Mouse (Mus musculus) limb, embryonic 14.5 days (tissue): ENCODE measurements around the gene Stk40. TPM values are rescaled to one million over a fixed set of nuclear protein-coding genes. Genes with fewer than 3 reads are reported as not detected.

Experiments
- ATAC-seq: fragments of 200-750 bp; cut with Nextera tagmentation; 2 replicates; pipeline ENCODE4 v1.8.0; 2017; ENCODE audit warnings: low read depth, moderate number of reproducible peaks, moderate TSS enrichment; ENCODE audit not compliant: low FRiP score
- DNase-seq: peaks from one replicate; pipeline ENCODE4 v3.0.0-alpha.2; 2015; ENCODE audit warnings: low spot score
- H3K27ac ChIP-seq: fragments of 300-500 bp; sonication (generic); replicated peaks from 2 replicates; pipeline ENCODE4 v1.5.1; 2014; ENCODE audit warnings: low read depth, mild to moderate bottlenecking, low read length, moderate library complexity, mixed read lengths
- H3K27me3 ChIP-seq: fragments of 300-500 bp; sonication (generic); 2 replicates; pipeline ENCODE4 v1.6.1; 2014; ENCODE audit warnings: low read length, mixed read lengths; ENCODE audit not compliant: control insufficient read depth, insufficient read depth
- H3K36me3 ChIP-seq: fragments of 300-500 bp; sonication (generic); 2 replicates; pipeline ENCODE4 v1.6.1; 2014; ENCODE audit warnings: mild to moderate bottlenecking, low read length, moderate library complexity, mixed read lengths; ENCODE audit not compliant: control insufficient read depth, insufficient read depth
- H3K4me1 ChIP-seq: fragments of 300-500 bp; sonication (generic); 2 replicates; pipeline ENCODE4 v1.6.1; 2014; ENCODE audit warnings: antibody characterized with exemption, low read length, mixed read lengths; ENCODE audit not compliant: control insufficient read depth, insufficient read depth
- H3K4me2 ChIP-seq: fragments of 300-500 bp; sonication (generic); replicated peaks from 2 replicates; pipeline ENCODE4 v1.6.1; 2014; ENCODE audit warnings: low read depth, mild to moderate bottlenecking, low read length, moderate library complexity; ENCODE audit not compliant: severe bottlenecking
- H3K4me3 ChIP-seq: fragments of 300-500 bp; sonication (generic); replicated peaks from 2 replicates; pipeline ENCODE4 v1.5.1; 2014; ENCODE audit warnings: low read length
- H3K9ac ChIP-seq: fragments of 300-500 bp; sonication (generic); 2 replicates; pipeline ENCODE4 v1.6.1; 2014; ENCODE audit warnings: mild to moderate bottlenecking, low read depth, low read length, moderate library complexity; ENCODE audit not compliant: severe bottlenecking
- H3K9me3 ChIP-seq: fragments of 300-500 bp; sonication (generic); 2 replicates; pipeline ENCODE4 v1.6.1; 2016; ENCODE audit warnings: low read length; ENCODE audit not compliant: control insufficient read depth
- POLR2A ChIP-seq: fragments of 200-500 bp; IDR thresholded peaks from 2 replicates; pipeline ENCODE4 v1.8.0; 2012; ENCODE audit warnings: inconsistent platforms, mild to moderate bottlenecking, moderate library complexity, borderline replicate concordance; ENCODE audit not compliant: insufficient read depth, insufficient read length; ENCODE audit errors: extremely low read depth
- WGBS: fragments of 180-500 bp; shearing (Covaris S2); extraction: QIAGEN DNeasy Blood & Tissue Kit; methylation state at CpG from one replicate; pipeline ENCODE4 v1.1.7; 2014; 5-methylcytosine and 5-hydroxymethylcytosine counted together
- polyA plus RNA-seq, 2 experiments: library from polyadenylated mRNA; depleted of rRNA in 1 of 2; stranded (reverse) in 1 of 2; unstranded in 1 of 2; fragments of >200 nt; fragmentation: Nextera tagmentation in 1 of 2; extraction: Ambion mirVana in 1 of 2; gene quantifications; 2 replicates each; pipeline versions ENCODE4 v1.2.1 to v1.2.3; 2012 to 2014

The Stk40 gene
- polyA plus RNA-seq, 2 experiments, result 21.3 to 27.9 TPM

- H3K27me3 ChIP-seq, result no peaks in the 10 kb centered on the region
- H3K9me3 ChIP-seq, result no peaks in the 10 kb centered on the region
- H3K9ac ChIP-seq, result peak overlapping the region; percentile 34
- DNase-seq (peak; percentile 58), ATAC-seq (peak; percentile 58)
- no peak for TF ChIP-seq POLR2A
- peak overlapping the region; percentile 53 for H3K27ac ChIP-seq
- H3K4me2 ChIP-seq, result peak overlapping the region; percentile 36
- H3K4me1 ChIP-seq, result peaks cover 21% of the 10 kb centered on the region
- no peak overlapping the region for H3K4me3 ChIP-seq
- 4% methylated on average over 12 of the region's 12 CpGs for WGBS
- H3K36me3 ChIP-seq, result no peaks in the 10 kb centered on the region
Measured at GRCm38 (mm10) chr4:126110374-126111152, 6.8 kb downstream of the Stk40 start.

GRCm38 (mm10) chr4:126111153-126111549 lies 7.4 kb downstream of the Stk40 start:
- peak overlapping the region; percentile 31; the same call in 1 of the 2 replicates for H3K9ac ChIP-seq

GRCm38 (mm10) chr4:126113243-126113642 lies 9.5 kb downstream of the Stk40 start:
- no peak overlapping the region for H3K9ac ChIP-seq
- no peak for TF ChIP-seq POLR2A
- H3K4me3 ChIP-seq, result no peak overlapping the region
- H3K9me3 ChIP-seq, result no peaks in the 10 kb centered on the region
- H3K36me3 ChIP-seq, result no peaks in the 10 kb centered on the region; the same call in 1 of the 2 replicates
- no peak overlapping the region for H3K27ac ChIP-seq
- DNase-seq, result no peak
- peaks cover 18% of the 10 kb centered on the region for H3K4me1 ChIP-seq
- 73% methylated on average over 4 of the region's 4 CpGs for WGBS
- no peaks in the 10 kb centered on the region for H3K27me3 ChIP-seq
- H3K4me2 ChIP-seq, result no peak overlapping the region
- ATAC-seq, result no peak

More at GRCm38 (mm10) chr4:126111153-126111549, 7.4 kb downstream of the Stk40 start:
- Histone ChIP-seq H3K9me3 (no peaks in the 10 kb centered on the region), H3K4me3 (no peak overlapping the region), H3K36me3 (no peaks in the 10 kb centered on the region), H3K4me1 (peaks cover 21% of the 10 kb centered on the region), H3K27ac (peak overlapping the region; percentile 53), H3K27me3 (no peaks in the 10 kb centered on the region), H3K4me2 (peak overlapping the region; percentile 36)
- ATAC-seq (no peak), DNase-seq (no peak)
- TF ChIP-seq POLR2A, result no peak
- WGBS, result 27% methylated on average over 7 of the region's 7 CpGs

GRCm38 (mm10) chr4:126113943-126114342 lies 10.2 kb downstream of the Stk40 start:
- no peak overlapping the region for H3K27ac ChIP-seq
- no peak overlapping the region for H3K4me3 ChIP-seq
- H3K36me3 ChIP-seq, result peaks cover 6% of the 10 kb centered on the region; the same call in 1 of the 2 replicates
- peak; percentile 52 for DNase-seq
- H3K27me3 ChIP-seq, result no peaks in the 10 kb centered on the region
- peaks cover 18% of the 10 kb centered on the region for H3K4me1 ChIP-seq
- no peak for ATAC-seq
- no peaks in the 10 kb centered on the region for H3K9me3 ChIP-seq
- H3K9ac ChIP-seq, result no peak overlapping the region
- 17% methylated on average over 6 of the region's 6 CpGs for WGBS
- H3K4me2 ChIP-seq, result no peak overlapping the region
- no peak for TF ChIP-seq POLR2A

GRCm38 (mm10) chr4:126115411-126115810 lies 11.7 kb downstream of the Stk40 start:
- Histone ChIP-seq H3K4me3 (no peak overlapping the region), H3K27ac (no peak overlapping the region), H3K27me3 (no peaks in the 10 kb centered on the region), H3K9me3 (no peaks in the 10 kb centered on the region), H3K36me3 (peaks cover 9% of the 10 kb centered on the region; the same call in 1 of the 2 replicates), H3K4me1 (peaks cover 10% of the 10 kb centered on the region), H3K4me2 (no peak overlapping the region), H3K9ac (no peak overlapping the region)
- no peak for ATAC-seq
- WGBS, result 91% methylated on average over 9 of the region's 9 CpGs
- no peak for DNase-seq
- no peak for TF ChIP-seq POLR2A
